Mouse (Mus musculus): ENCODE data around the gene B230217C12Rik.

DNA sequence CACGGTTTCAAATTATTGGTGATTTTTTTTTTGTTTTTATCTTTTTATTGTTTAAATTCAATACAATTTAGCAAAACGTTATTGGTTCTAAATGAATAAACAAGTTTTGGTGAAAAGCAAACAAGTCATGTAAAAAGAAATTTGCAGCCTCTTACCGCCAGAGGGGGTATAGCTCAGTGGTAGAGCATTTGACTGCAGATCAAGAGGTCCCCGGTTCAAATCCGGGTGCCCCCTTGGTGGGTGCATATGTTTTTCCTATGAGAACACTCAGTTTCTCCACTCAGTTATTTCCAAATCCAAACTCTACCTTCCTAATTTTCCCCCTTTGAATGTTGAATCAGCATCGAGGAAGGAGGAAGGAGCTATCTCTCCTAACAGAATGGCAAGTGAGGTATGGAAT lies 43.7 kb upstream of the B230217C12Rik start:
- TF ChIP-seq POLR2A (IDR thresholded peaks at IDR 0.05; ENCODE audit: insufficient read depth, low read depth, low read length) (no peak), CTCF (IDR thresholded peaks at IDR 0.05; ENCODE audit: insufficient read depth, low read depth, low read length) (no peak)

All from olfactory bulb, adult 2 months (tissue).